Mouse (Mus musculus) hindbrain, embryonic 15.5 days (tissue): ENCODE measurements around the gene Uhmk1. TPM values are rescaled to one million over a fixed set of nuclear protein-coding genes. Genes with fewer than 3 reads are reported as not detected.
"Not testable (repeated sequence)": the region's sequence is repeated elsewhere in the genome, so short reads cannot be mapped to it uniquely, and the experiment has no call there.

Experiments
- ATAC-seq: fragments of 200-750 bp; cut with Nextera tagmentation; 2 replicates; pipeline ENCODE4 v1.8.0; 2017; ENCODE audit warnings: low read depth, moderate number of reproducible peaks, moderate TSS enrichment; ENCODE audit not compliant: low FRiP score
- H3K27ac ChIP-seq: fragments of 300-500 bp; sonication (generic); replicated peaks from 2 replicates; pipeline ENCODE4 v1.5.1; 2015; ENCODE audit warnings: mild to moderate bottlenecking, inconsistent platforms
- H3K27me3 ChIP-seq: fragments of 300-500 bp; sonication (generic); 2 replicates; pipeline ENCODE4 v1.6.1; 2015; ENCODE audit warnings: control low read depth, inconsistent platforms
- H3K36me3 ChIP-seq: fragments of 300-500 bp; sonication (generic); 2 replicates; pipeline ENCODE4 v1.6.1; 2015; ENCODE audit warnings: control low read depth, inconsistent platforms
- H3K4me1 ChIP-seq: fragments of 300-500 bp; sonication (generic); replicated peaks from 2 replicates; pipeline ENCODE4 v1.6.1; 2015; ENCODE audit warnings: control low read depth, inconsistent platforms
- H3K4me2 ChIP-seq: fragments of 300-500 bp; sonication (generic); 2 replicates; pipeline ENCODE4 v1.6.1; 2015; ENCODE audit warnings: moderate library complexity, mild to moderate bottlenecking, inconsistent platforms
- H3K4me3 ChIP-seq: fragments of 300-500 bp; sonication (generic); 2 replicates; pipeline ENCODE4 v1.5.1; 2015; ENCODE audit warnings: mild to moderate bottlenecking, inconsistent platforms
- H3K9ac ChIP-seq: fragments of 300-500 bp; sonication (generic); 2 replicates; pipeline ENCODE4 v1.6.1; 2015; ENCODE audit warnings: inconsistent platforms
- H3K9me3 ChIP-seq: fragments of 300-500 bp; sonication (generic); 2 replicates; pipeline ENCODE4 v1.6.1; 2016; ENCODE audit warnings: control low read depth, inconsistent platforms
- WGBS: fragments of 180-500 bp; shearing (Covaris S2); methylation state at CpG from one replicate; pipeline ENCODE4 v1.1.7; 2015; 5-methylcytosine and 5-hydroxymethylcytosine counted together
- polyA plus RNA-seq: library from polyadenylated mRNA; unstranded; fragments of >200 nt; fragmentation: Nextera tagmentation; extraction: Ambion mirVana; gene quantifications from 2 replicates; pipeline ENCODE4 v1.2.1, GENCODE M21; 2015

The Uhmk1 gene
- 9.6 TPM in 2 replicates for polyA plus RNA-seq

DNA sequence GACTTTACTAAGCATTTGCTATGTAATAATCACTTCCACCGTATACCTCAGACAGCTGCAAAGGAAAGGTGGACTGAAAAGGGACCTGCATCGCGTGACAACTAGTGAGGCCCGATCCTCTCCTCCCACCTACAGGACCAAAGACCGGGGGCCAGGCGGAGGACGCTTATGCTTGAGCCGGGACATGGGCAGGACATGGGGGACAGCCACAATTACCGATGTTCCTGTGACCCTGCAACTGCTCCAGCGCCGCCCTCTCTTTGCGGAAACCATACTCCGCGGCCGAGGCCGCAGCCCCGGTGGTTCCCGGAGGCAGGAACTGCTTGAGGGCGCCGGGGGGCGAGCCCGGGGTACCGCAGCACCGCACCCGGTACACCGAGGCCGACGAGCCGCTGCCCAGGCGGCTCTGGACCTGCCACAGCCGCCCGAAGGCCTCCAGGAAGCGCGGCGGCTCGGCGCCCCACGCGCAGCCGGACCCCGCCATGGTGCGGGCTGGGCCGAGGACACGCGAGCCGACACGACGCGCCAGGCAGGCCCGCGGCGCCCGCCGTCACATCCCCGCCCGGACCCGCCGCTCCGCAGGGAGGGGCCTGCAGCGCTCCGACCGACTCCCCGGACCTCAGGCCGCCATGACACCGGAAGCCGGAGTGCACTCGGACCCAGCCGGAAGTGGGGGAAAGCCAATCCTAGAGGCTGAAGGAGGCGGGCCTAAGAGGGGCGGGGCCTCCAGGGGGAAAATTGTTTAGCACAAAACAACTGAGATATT, at the start of gene Uhmk1:
Uhmk1 (minus strand) TSS at position 641 of the 766 bp plus-strand sequence.
- under 1% methylated on average over 63 of the region's 70 CpGs for WGBS
- H3K27me3 ChIP-seq: peaks cover 5% of the 10 kb centered on the region; the same call in 1 of the 2 replicates
- H3K27ac ChIP-seq: peak within 1 kb of the TSS; percentile 69
- peaks cover 12% of the 10 kb centered on the region for H3K4me1 ChIP-seq
- H3K9me3 ChIP-seq: no peaks in the 10 kb centered on the region
- peaks cover 13% of the 10 kb centered on the region for H3K36me3 ChIP-seq
- ATAC-seq: peak; percentile 100
- peak within 1 kb of the TSS; percentile 57 for H3K4me3 ChIP-seq
- H3K9ac ChIP-seq: peak within 1 kb of the TSS; percentile 59
- H3K4me2 ChIP-seq: peak within 1 kb of the TSS; percentile 75

DNA sequence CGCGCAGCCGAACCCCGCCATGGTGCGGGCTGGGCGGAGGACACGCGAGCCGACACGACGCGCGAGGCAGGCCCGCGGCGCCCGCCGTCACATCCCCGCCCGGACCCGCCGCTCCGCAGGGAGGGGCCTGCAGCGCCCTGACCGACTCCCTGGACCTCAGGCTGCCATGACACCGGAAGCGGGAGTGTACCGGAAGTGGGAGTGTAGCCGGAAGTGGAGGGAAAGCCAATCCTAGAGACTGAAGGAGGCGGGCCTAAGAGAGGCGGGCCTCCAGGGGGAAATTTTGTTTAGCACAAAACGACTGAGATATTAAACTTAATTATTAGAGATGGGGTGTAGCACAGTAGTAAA, 40.3 kb upstream of the Uhmk1 start:
- Histone ChIP-seq H3K9me3 (no peaks in the 10 kb centered on the region), H3K27me3 (no peaks in the 10 kb centered on the region), H3K4me3 (peak overlapping the region; percentile 77), H3K9ac (peak overlapping the region; percentile 81), H3K36me3 (no peaks in the 10 kb centered on the region), H3K4me1 (peaks cover 6% of the 10 kb centered on the region; the same call in 1 of the 2 replicates), H3K27ac (peak overlapping the region; percentile 53), H3K4me2 (peak overlapping the region; percentile 95)
- 2% methylated on average over 32 of the region's 32 CpGs for WGBS
- ATAC-seq: peak; percentile 100

- peak overlapping the region; percentile 77 for H3K4me3 ChIP-seq
- peaks cover 6% of the 10 kb centered on the region; the same call in 1 of the 2 replicates for H3K4me1 ChIP-seq
- H3K36me3 ChIP-seq: no peaks in the 10 kb centered on the region
- H3K27me3 ChIP-seq: no peaks in the 10 kb centered on the region
- peak overlapping the region; percentile 53 for H3K27ac ChIP-seq
- peak overlapping the region; percentile 95 for H3K4me2 ChIP-seq
- H3K9me3 ChIP-seq: no peaks in the 10 kb centered on the region
- peak; percentile 95 for ATAC-seq
- WGBS: 20% methylated on average over 30 of the region's 30 CpGs
- H3K9ac ChIP-seq: peak overlapping the region; percentile 81
Measured at GRCm38 (mm10) chr1:170254893-170255559, 39.8 kb upstream of the Uhmk1 start.

GRCm38 (mm10) chr1:170245016-170245415, 29.8 kb upstream of the Uhmk1 start:
- no peaks in the 10 kb centered on the region for H3K9me3 ChIP-seq
- H3K4me3 ChIP-seq: no peak overlapping the region
- 89% methylated on average over 3 of the region's 3 CpGs for WGBS
- H3K9ac ChIP-seq: no peak overlapping the region
- H3K4me2 ChIP-seq: no peak overlapping the region
- H3K27me3 ChIP-seq: no peaks in the 10 kb centered on the region
- H3K27ac ChIP-seq: no peak overlapping the region
- no peak for ATAC-seq
- no peaks in the 10 kb centered on the region for H3K4me1 ChIP-seq
- no peaks in the 10 kb centered on the region for H3K36me3 ChIP-seq

DNA sequence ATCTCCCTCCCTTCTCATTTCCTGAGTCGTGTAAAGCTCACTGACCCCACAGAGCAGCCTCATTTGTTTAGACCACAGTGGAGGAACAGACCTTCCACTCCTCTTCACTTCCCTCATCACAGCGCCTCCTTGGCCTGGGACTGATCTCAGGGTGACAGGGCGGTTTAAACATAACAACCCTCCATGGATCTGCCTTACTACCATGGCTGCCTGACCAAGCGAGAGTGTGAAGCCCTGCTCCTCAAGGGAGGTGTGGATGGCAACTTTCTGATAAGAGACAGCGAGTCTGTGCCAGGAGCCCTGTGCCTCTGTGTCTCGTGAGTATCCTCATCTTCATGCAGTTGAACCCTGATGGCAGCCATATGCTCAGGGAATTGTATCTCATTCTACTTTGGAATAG, 17.5 kb upstream of the Uhmk1 start, which contains the start of gene Sh2d1b2:
Sh2d1b2 (plus strand) TSS at position 62 of the 400 bp plus-strand sequence.
- H3K4me2 ChIP-seq, H3K4me3 ChIP-seq, H3K9me3 ChIP-seq, H3K4me1 ChIP-seq, ATAC-seq, H3K27me3 ChIP-seq, H3K9ac ChIP-seq, H3K36me3 ChIP-seq, H3K27ac ChIP-seq: not testable (repeated sequence)
- WGBS: 80% methylated on average over 6 of the region's 6 CpGs

DNA sequence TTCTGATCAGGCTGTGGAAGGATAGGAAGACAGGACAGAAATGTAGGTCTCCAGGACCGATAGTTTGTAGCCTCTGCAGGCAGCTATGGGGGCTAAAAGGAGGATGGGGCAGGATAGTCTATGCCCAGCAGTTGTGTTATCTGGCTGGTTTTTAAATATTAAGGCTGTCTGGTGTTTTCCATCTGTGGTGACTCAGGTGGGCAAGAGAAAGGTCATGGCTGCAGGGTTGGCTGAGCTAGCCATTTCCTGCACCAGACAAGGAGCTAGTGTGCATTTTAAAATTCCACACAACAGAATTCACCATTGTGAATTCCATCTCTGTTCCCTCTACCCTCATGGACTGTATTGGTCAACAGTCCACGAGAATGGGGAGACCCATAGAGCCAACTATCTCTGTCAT, 8.1 kb upstream of the Uhmk1 start:
- no peak for ATAC-seq
- no peaks in the 10 kb centered on the region for H3K36me3 ChIP-seq
- H3K27me3 ChIP-seq: 0 out of 2 replicates have a peak, but pooled peaks cover 4% of the 10 kb centered on the region
- no peaks in the 10 kb centered on the region for H3K9me3 ChIP-seq
- H3K27ac ChIP-seq: no peak overlapping the region
- no peaks in the 10 kb centered on the region for H3K4me1 ChIP-seq
- 77% methylated on average over 2 of the region's 2 CpGs for WGBS
- no peak overlapping the region for H3K9ac ChIP-seq
- H3K4me3 ChIP-seq: no peak overlapping the region
- no peak overlapping the region for H3K4me2 ChIP-seq

- no peak for ATAC-seq
- Histone ChIP-seq H3K9me3 (no peaks in the 10 kb centered on the region), H3K4me2 (no peak overlapping the region), H3K27me3 (peaks cover 9% of the 10 kb centered on the region; the same call in 1 of the 2 replicates), H3K27ac (no peak overlapping the region), H3K9ac (no peak overlapping the region), H3K4me3 (no peak overlapping the region), H3K4me1 (no peaks in the 10 kb centered on the region), H3K36me3 (no peaks in the 10 kb centered on the region)
Measured at GRCm38 (mm10) chr1:170220351-170220750, 5.2 kb upstream of the Uhmk1 start.

GRCm38 (mm10) chr1:170218091-170218884, 3.1 kb upstream of the Uhmk1 start:
- no peak overlapping the region for H3K9ac ChIP-seq
- H3K27me3 ChIP-seq: peaks cover 8% of the 10 kb centered on the region; the same call in 1 of the 2 replicates
- 86% methylated on average over 6 of the region's 6 CpGs for WGBS
- H3K36me3 ChIP-seq: no peaks in the 10 kb centered on the region
- H3K4me3 ChIP-seq: no peak overlapping the region
- no peak for ATAC-seq
- H3K27ac ChIP-seq: no peak overlapping the region
- no peak overlapping the region for H3K4me2 ChIP-seq
- H3K4me1 ChIP-seq: peaks cover 9% of the 10 kb centered on the region
- H3K9me3 ChIP-seq: no peaks in the 10 kb centered on the region

DNA sequence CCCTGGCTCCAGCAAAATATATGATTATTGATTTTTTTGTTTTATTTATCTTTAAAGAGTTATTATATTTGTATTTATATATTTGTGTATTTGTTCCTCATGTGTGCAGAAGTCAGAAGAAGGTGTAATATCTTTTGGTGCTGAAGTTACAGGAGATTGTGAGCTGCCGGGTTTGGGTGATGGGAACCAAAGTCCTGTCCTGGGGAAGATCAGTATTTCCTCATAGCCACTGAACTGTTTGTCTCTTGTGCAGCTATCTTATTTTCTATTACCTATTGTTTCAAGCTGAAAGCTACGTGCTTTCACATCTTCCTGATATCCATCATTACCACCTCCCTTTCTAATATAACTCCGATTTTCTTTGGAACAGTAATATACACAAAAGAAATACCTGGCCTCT, 393 bp upstream of the Uhmk1 start:
- H3K27ac ChIP-seq: peak overlapping the region; percentile 69; the same call in 1 of the 2 replicates
- peaks cover 5% of the 10 kb centered on the region; the same call in 1 of the 2 replicates for H3K27me3 ChIP-seq
- WGBS: 82% methylated on average over 3 of the region's 3 CpGs
- peak overlapping the region; percentile 59; the same call in 1 of the 2 replicates for H3K9ac ChIP-seq
- H3K4me1 ChIP-seq: peaks cover 12% of the 10 kb centered on the region
- peak overlapping the region; percentile 57 for H3K4me3 ChIP-seq
- peaks cover 10% of the 10 kb centered on the region; the same call in 1 of the 2 replicates for H3K36me3 ChIP-seq
- H3K4me2 ChIP-seq: peak overlapping the region; percentile 75
- H3K9me3 ChIP-seq: no peaks in the 10 kb centered on the region
- ATAC-seq: no peak

- H3K27me3 ChIP-seq: peaks cover 5% of the 10 kb centered on the region; the same call in 1 of the 2 replicates
- 41% methylated on average over 7 of the region's 7 CpGs for WGBS
- H3K36me3 ChIP-seq: peaks cover 16% of the 10 kb centered on the region
- no peaks in the 10 kb centered on the region for H3K9me3 ChIP-seq
- peaks cover 12% of the 10 kb centered on the region for H3K4me1 ChIP-seq
- H3K27ac ChIP-seq: peak overlapping the region; percentile 69; the same call in 1 of the 2 replicates
- no peak for ATAC-seq
- H3K9ac ChIP-seq: peak overlapping the region; percentile 59
- peak overlapping the region; percentile 57 for H3K4me3 ChIP-seq
- peak overlapping the region; percentile 75 for H3K4me2 ChIP-seq
Measured at GRCm38 (mm10) chr1:170214383-170214756, 827 bp downstream of the Uhmk1 start.

GRCm38 (mm10) chr1:170213181-170213879, 1.9 kb downstream of the Uhmk1 start:
- H3K36me3 ChIP-seq: peaks cover 21% of the 10 kb centered on the region
- H3K9me3 ChIP-seq: no peaks in the 10 kb centered on the region
- H3K27me3 ChIP-seq: peaks cover 5% of the 10 kb centered on the region; the same call in 1 of the 2 replicates
- H3K4me2 ChIP-seq: 0 out of 2 replicates have a peak overlapping the region, but pooled peaks have one; percentile 7
- H3K9ac ChIP-seq: no peak overlapping the region
- no peak overlapping the region for H3K4me3 ChIP-seq
- H3K27ac ChIP-seq: no peak overlapping the region
- 93% methylated on average over 10 of the region's 10 CpGs for WGBS
- ATAC-seq: no peak
- peaks cover 12% of the 10 kb centered on the region for H3K4me1 ChIP-seq
